Mouse (Mus musculus): ENCODE measurements around the gene Gtf2a1l.

The Gtf2a1l gene

GRCm38 (mm10) chr17:88653375-88653769 is 15.1 kb upstream of the Gtf2a1l start:
- DNase-seq (ENCODE audit: low spot score in 2 of 2) = no peak

- DNase-seq (ENCODE audit: low spot score in 2 of 2) = no peak
Observed at GRCm38 (mm10) chr17:88658510-88658909, 9.9 kb upstream of the Gtf2a1l start.

GRCm38 (mm10) chr17:88666076-88666475 is 2.4 kb upstream of the Gtf2a1l start:
- no peak for DNase-seq (ENCODE audit: low spot score in 2 of 2)

GRCm38 (mm10) chr17:88669921-88670320 is 1.5 kb downstream of the Gtf2a1l start:
- DNase-seq (ENCODE audit: low spot score in 2 of 2) = no peak

- no peak for DNase-seq (ENCODE audit: low spot score in 2 of 2)
Observed at GRCm38 (mm10) chr17:88670800-88671199, 2.3 kb downstream of the Gtf2a1l start.

GRCm38 (mm10) chr17:88675310-88676309 is 7.2 kb downstream of the Gtf2a1l start:
- no peak for DNase-seq (ENCODE audit: low spot score in 2 of 2)

GRCm38 (mm10) chr17:88688226-88688625 is 19.8 kb downstream of the Gtf2a1l start:
- no peak for DNase-seq (ENCODE audit: low spot score in 2 of 2)

GRCm38 (mm10) chr17:88696656-88697333 is 28.3 kb downstream of the Gtf2a1l start:
- no peak for DNase-seq (ENCODE audit: low spot score in 2 of 2)

- no peak for DNase-seq (ENCODE audit: low spot score in 2 of 2)
Observed at GRCm38 (mm10) chr17:88700901-88701300, 32.4 kb downstream of the Gtf2a1l start.

- DNase-seq (ENCODE audit: low spot score in 2 of 2) = no peak
Observed at GRCm38 (mm10) chr17:88702345-88702744, 33.9 kb downstream of the Gtf2a1l start.

- DNase-seq (ENCODE audit: low spot score in 2 of 2) = no peak
Observed at GRCm38 (mm10) chr17:88703112-88703511, 34.7 kb downstream of the Gtf2a1l start.

GRCm38 (mm10) chr17:88706231-88706649 is 37.8 kb downstream of the Gtf2a1l start:
- no peak for DNase-seq (ENCODE audit: low spot score in 2 of 2)

- no peak for DNase-seq (ENCODE audit: low spot score in 2 of 2)
Observed at GRCm38 (mm10) chr17:88749646-88750045, 81.2 kb downstream of the Gtf2a1l start.

- peak in 1 of 2 experiments; percentile 10 for DNase-seq (ENCODE audit: low spot score in 2 of 2)
Observed at GRCm38 (mm10) chr17:88752827-88753471, 84.5 kb downstream of the Gtf2a1l start.

- DNase-seq (ENCODE audit: low spot score in 2 of 2) = no peak
Observed at GRCm38 (mm10) chr17:88753472-88753857, 85.0 kb downstream of the Gtf2a1l start.

- no peak for DNase-seq (ENCODE audit: low spot score in 2 of 2)
Observed at GRCm38 (mm10) chr17:88755776-88756175, 87.3 kb downstream of the Gtf2a1l start.

- DNase-seq (ENCODE audit: low spot score in 2 of 2) = no peak
Observed at GRCm38 (mm10) chr17:88758003-88758437, 89.6 kb downstream of the Gtf2a1l start.

GRCm38 (mm10) chr17:88763396-88764135 is 95.1 kb downstream of the Gtf2a1l start:
- no peak for DNase-seq (ENCODE audit: low spot score in 2 of 2)

- no peak for DNase-seq (ENCODE audit: low spot score in 2 of 2)
Observed at GRCm38 (mm10) chr17:88764136-88764485, 95.7 kb downstream of the Gtf2a1l start.

All from urinary bladder, adult 18-20 months (tissue).